Mouse (Mus musculus) olfactory bulb, adult 2 months (tissue): ENCODE results near the gene Pnkp. TPM values are rescaled to one million over a fixed set of nuclear protein-coding genes. Genes with fewer than 3 reads are reported as not detected.

Experiments used
- H3K27ac ChIP-seq: fragments of 200-500 bp; 2 replicates; pipeline ENCODE4 v1.5.1; 2012; ENCODE audit warnings: low read depth, low read length; ENCODE audit not compliant: insufficient read depth
- H3K4me1 ChIP-seq: fragments of 200-500 bp; 2 replicates; pipeline ENCODE4 v1.6.1; 2012; ENCODE audit warnings: low read length; ENCODE audit not compliant: control insufficient read depth, insufficient read depth
- H3K4me3 ChIP-seq: fragments of 200-500 bp; 2 replicates; pipeline ENCODE4 v1.5.1; 2012; ENCODE audit warnings: mild to moderate bottlenecking, low read depth, low read length, moderate library complexity; ENCODE audit not compliant: insufficient read depth
- CTCF ChIP-seq: fragments of 200-500 bp; IDR thresholded peaks from 2 replicates; pipeline ENCODE4 v1.5.1; 2012; ENCODE audit warnings: low read depth, mild to moderate bottlenecking, low read length, moderate library complexity; ENCODE audit not compliant: insufficient read depth
- POLR2A ChIP-seq: fragments of 200-500 bp; IDR thresholded peaks from 2 replicates; pipeline ENCODE4 v1.6.1; 2012; ENCODE audit warnings: mild to moderate bottlenecking, low read depth, low read length, moderate library complexity; ENCODE audit not compliant: insufficient read depth
- WGBS: fragments of 180-500 bp; shearing (Covaris S2); methylation state at CpG from one replicate; pipeline ENCODE4 v1.1.7; 2018; 5-methylcytosine and 5-hydroxymethylcytosine counted together
- polyA plus RNA-seq: library from polyadenylated mRNA; stranded (reverse); fragments of >200 nt; gene quantifications from 2 replicates; pipeline ENCODE4 v1.2.4, GENCODE M21; 2012; ENCODE audit warnings: low replicate concordance; ENCODE audit not compliant: missing spikeins, insufficient read depth, insufficient read length

Pnkp gene
- not detected in 2 replicates for polyA plus RNA-seq

DNA sequence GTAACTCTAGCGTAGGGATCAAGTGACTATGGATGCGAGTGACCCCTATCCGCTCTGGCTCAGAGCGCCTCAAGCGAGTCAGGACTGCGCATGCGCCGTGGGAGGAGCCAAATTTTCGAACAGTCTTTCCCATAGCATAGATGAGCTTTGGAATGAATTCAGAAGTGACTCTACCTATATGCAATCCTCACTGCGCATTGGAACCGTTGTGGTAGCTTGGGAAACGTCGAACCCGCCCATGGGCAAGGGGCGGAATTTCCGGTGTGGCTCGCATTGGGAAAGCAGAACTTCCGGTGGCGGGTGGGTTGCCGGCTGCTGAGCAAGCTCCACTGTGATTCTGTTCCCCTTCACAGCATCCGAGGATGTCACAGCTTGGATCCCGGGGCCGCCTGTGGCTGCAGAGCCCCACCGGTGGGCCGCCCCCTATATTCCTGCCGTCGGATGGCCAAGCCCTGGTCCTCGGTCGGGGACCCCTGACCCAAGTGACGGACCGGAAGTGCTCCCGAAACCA lies at the start of gene Pnkp:
TSS of gene Pnkp (plus strand) at position 98 of the 511 bp plus-strand sequence.
- Histone ChIP-seq H3K27ac (peak within 1 kb of the TSS; percentile 59), H3K4me3 (peak within 1 kb of the TSS; percentile 91), H3K4me1 (peaks cover 44% of the 10 kb centered on the region)
- TF ChIP-seq CTCF (no peak), POLR2A (peak; percentile 54; the same call in 1 of the 2 replicates)
- under 1% methylated on average over 32 of the region's 32 CpGs for WGBS

DNA sequence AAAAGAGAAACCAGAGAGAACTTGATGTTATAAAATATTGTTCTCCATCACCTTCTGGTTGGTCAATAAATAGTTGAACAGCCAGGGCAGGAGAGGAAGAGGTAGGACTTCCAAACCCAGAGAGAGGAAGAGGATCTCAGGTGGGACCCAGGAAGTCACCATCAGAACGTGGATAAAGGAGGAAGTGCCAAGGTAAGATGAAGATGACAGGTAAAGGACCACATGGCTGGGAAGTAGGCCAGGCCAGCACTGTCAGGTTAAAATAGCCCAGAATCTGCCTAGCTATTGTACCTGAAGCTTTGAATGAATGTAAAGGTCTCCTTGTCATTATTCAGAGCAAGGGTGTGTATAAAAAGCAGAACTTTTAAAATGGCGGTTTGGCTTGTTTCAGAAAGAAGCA lies 48.0 kb upstream of the Pnkp start:
- TF ChIP-seq CTCF (no peak), POLR2A (no peak)
- Histone ChIP-seq H3K4me1 (no peaks in the 10 kb centered on the region), H3K4me3 (no peak overlapping the region), H3K27ac (no peak overlapping the region)
- 84% methylated on average over 2 of the region's 2 CpGs for WGBS

DNA sequence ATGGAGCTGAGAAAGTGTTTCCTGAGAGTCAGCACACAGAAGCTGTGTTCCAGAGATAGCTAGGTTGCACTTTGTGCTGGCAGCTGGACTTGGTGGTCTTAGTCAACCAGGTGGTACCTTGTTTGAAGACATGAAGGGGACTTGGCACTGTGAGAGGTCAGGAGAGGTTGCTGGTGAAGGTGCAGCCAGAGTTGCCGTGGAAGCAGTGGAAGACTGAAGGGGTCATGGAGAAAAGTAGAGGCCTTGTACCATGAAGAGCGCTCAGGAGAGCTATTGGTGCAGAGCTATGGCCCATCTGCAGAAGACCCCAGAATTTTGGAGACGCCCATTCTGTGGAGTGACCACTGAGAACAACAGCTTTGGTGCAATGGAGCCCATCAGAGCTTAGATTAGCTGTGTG lies 47.5 kb upstream of the Pnkp start:
- WGBS = 96% methylated on average over 3 of the region's 3 CpGs
- no peak overlapping the region for H3K27ac ChIP-seq
- H3K4me1 ChIP-seq = no peaks in the 10 kb centered on the region
- TF ChIP-seq POLR2A (no peak), CTCF (no peak)
- no peak overlapping the region for H3K4me3 ChIP-seq

GRCm38 (mm10) chr7:44810365-44810764 lies 46.6 kb upstream of the Pnkp start:
- TF ChIP-seq POLR2A (no peak), CTCF (no peak)
- Histone ChIP-seq H3K4me3 (no peak overlapping the region), H3K4me1 (peaks cover 3% of the 10 kb centered on the region), H3K27ac (no peak overlapping the region)
- WGBS = 66% methylated on average over 4 of the region's 4 CpGs

GRCm38 (mm10) chr7:44810819-44811557 lies 46.0 kb upstream of the Pnkp start:
- Histone ChIP-seq H3K4me3 (no peak overlapping the region), H3K27ac (no peak overlapping the region), H3K4me1 (peaks cover 3% of the 10 kb centered on the region)
- TF ChIP-seq CTCF (no peak), POLR2A (no peak)
- 88% methylated on average over 7 of the region's 7 CpGs for WGBS

- TF ChIP-seq CTCF (no peak), POLR2A (no peak)
- 92% methylated on average over 20 of the region's 20 CpGs for WGBS
- peaks cover 3% of the 10 kb centered on the region for H3K4me1 ChIP-seq
- H3K4me3 ChIP-seq = no peak overlapping the region
- H3K27ac ChIP-seq = no peak overlapping the region
These were observed 44.2 kb upstream of the Pnkp start for GRCm38 (mm10) chr7:44812651-44813325.

- H3K27ac ChIP-seq = no peak overlapping the region
- peaks cover 8% of the 10 kb centered on the region for H3K4me1 ChIP-seq
- TF ChIP-seq CTCF (no peak), POLR2A (no peak)
- H3K4me3 ChIP-seq = no peak overlapping the region
- 86% methylated on average over 3 of the region's 3 CpGs for WGBS
These were observed 43.0 kb upstream of the Pnkp start for GRCm38 (mm10) chr7:44813985-44814384.

- Histone ChIP-seq H3K4me1 (peaks cover 9% of the 10 kb centered on the region), H3K4me3 (no peak overlapping the region), H3K27ac (no peak overlapping the region)
- no peak for TF ChIP-seq POLR2A
- TF ChIP-seq CTCF = no peak
- WGBS = 87% methylated on average over 4 of the region's 4 CpGs
These were observed 42.5 kb upstream of the Pnkp start for GRCm38 (mm10) chr7:44814423-44814822.

- peaks cover 13% of the 10 kb centered on the region for H3K4me1 ChIP-seq
- H3K27ac ChIP-seq = no peak overlapping the region; the same call in 1 of the 2 replicates
- peak overlapping the region; percentile 100 for H3K4me3 ChIP-seq
- 27% methylated on average over 14 of the region's 14 CpGs for WGBS
- TF ChIP-seq CTCF (no peak), POLR2A (no peak)
These were observed 41.9 kb upstream of the Pnkp start for GRCm38 (mm10) chr7:44814952-44815553.
